Mouse (Mus musculus): ENCODE data around the gene Dnajc19.

The Dnajc19 gene

GRCm38 (mm10) chr3:34080900-34081662 lies at the start of gene Dnajc19:
Dnajc19 (minus strand) TSS chr3:34081321.
- peak; percentile 90 to 94 for DNase-seq (ENCODE audit: low spot score in 2 of 2)

GRCm38 (mm10) chr3:34129957-34130356 lies 48.8 kb upstream of the Dnajc19 start:
- DNase-seq (ENCODE audit: low spot score in 2 of 2), result no peak

- no peak for DNase-seq (ENCODE audit: low spot score in 2 of 2)
Measured at GRCm38 (mm10) chr3:34121311-34121710, 40.2 kb upstream of the Dnajc19 start.

GRCm38 (mm10) chr3:34120791-34121190 lies 39.7 kb upstream of the Dnajc19 start:
- DNase-seq (ENCODE audit: low spot score in 2 of 2), result no peak

- no peak for DNase-seq (ENCODE audit: low spot score in 2 of 2)
Measured at GRCm38 (mm10) chr3:34119869-34120268, 38.7 kb upstream of the Dnajc19 start.

- DNase-seq (ENCODE audit: low spot score in 2 of 2), result no peak
Measured at GRCm38 (mm10) chr3:34115806-34116205, 34.7 kb upstream of the Dnajc19 start.

GRCm38 (mm10) chr3:34111941-34112685 lies 31.0 kb upstream of the Dnajc19 start:
- DNase-seq (ENCODE audit: low spot score in 2 of 2), result no peak

GRCm38 (mm10) chr3:34107631-34108030 lies 26.5 kb upstream of the Dnajc19 start:
- no peak for DNase-seq (ENCODE audit: low spot score in 2 of 2)

- DNase-seq (ENCODE audit: low spot score in 2 of 2), result no peak
Measured at GRCm38 (mm10) chr3:34106421-34106820, 25.3 kb upstream of the Dnajc19 start.

GRCm38 (mm10) chr3:34103902-34104672 lies 23.0 kb upstream of the Dnajc19 start:
- no peak for DNase-seq (ENCODE audit: low spot score in 2 of 2)

- DNase-seq (ENCODE audit: low spot score in 2 of 2), result no peak
Measured at GRCm38 (mm10) chr3:34102891-34103290, 21.8 kb upstream of the Dnajc19 start.

GRCm38 (mm10) chr3:34083655-34084054 lies 2.5 kb upstream of the Dnajc19 start:
- DNase-seq (ENCODE audit: low spot score in 2 of 2), result no peak

- no peak for DNase-seq (ENCODE audit: low spot score in 2 of 2)
Measured at GRCm38 (mm10) chr3:34081929-34082328, 808 bp upstream of the Dnajc19 start.

GRCm38 (mm10) chr3:34076058-34076759 lies 4.9 kb downstream of the Dnajc19 start:
- no peak for DNase-seq (ENCODE audit: low spot score in 2 of 2)

GRCm38 (mm10) chr3:34072726-34073125 lies 8.4 kb downstream of the Dnajc19 start:
- no peak for DNase-seq (ENCODE audit: low spot score in 2 of 2)

GRCm38 (mm10) chr3:34068943-34069342 lies 12.2 kb downstream of the Dnajc19 start:
- DNase-seq (ENCODE audit: low spot score in 2 of 2), result peak in 1 of 2 experiments; percentile 8

GRCm38 (mm10) chr3:34062352-34062751 lies 18.8 kb downstream of the Dnajc19 start:
- DNase-seq (ENCODE audit: low spot score in 2 of 2), result no peak

- no peak for DNase-seq (ENCODE audit: low spot score in 2 of 2)
Measured at GRCm38 (mm10) chr3:34041990-34042389, 39.1 kb downstream of the Dnajc19 start.

GRCm38 (mm10) chr3:34035706-34036105 lies 45.4 kb downstream of the Dnajc19 start:
- no peak for DNase-seq (ENCODE audit: low spot score in 2 of 2)

GRCm38 (mm10) chr3:34034803-34035202 lies 46.3 kb downstream of the Dnajc19 start:
- no peak for DNase-seq (ENCODE audit: low spot score in 2 of 2)

GRCm38 (mm10) chr3:34033720-34034364 lies 47.3 kb downstream of the Dnajc19 start:
- no peak for DNase-seq (ENCODE audit: low spot score in 2 of 2)
